Mouse (Mus musculus) right cerebral cortex, postnatal 4 days (tissue): ENCODE data around the gene Dao.
A peak's percentile ranks its signal among the peaks of the same experiment; 100 is the strongest.

Experiments used
- DNase-seq: peaks from one replicate; pipeline ENCODE4 v3.0.0-alpha.2; 2022

The Dao gene

DNA sequence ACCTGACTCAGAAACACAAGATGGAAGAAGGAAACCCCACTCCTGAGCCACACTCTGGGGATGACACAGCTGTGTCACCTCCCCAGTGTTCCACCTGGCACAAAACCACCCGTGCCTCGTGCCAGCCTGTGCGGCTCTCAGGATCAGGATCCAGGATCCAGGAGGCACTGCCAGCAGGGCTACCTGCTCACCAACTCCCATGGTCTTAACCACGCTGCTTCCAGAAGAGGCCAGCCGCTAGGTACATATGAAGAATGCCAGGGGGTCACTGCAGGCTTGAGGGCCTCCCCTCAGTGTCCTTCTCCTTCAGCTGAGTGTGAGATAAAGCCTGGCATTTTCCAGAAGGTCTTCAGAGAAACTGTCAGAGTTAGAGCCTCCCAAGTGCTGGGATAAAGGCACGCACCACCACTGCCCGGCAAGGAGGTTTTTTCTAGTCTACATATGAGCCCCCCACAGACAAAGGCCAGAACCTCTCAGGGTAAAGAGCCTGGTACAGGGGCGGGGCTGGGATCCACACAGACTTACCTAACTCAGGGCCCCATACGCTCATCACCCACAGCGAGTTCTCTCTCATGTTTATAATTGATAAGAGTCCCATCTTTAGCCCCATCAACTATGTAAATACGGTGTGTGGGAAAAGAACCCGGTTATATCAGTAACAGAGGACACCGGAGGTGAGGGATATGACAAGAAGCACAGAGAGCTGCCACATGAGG, 19.3 kb upstream of the Dao start:
- no peak for DNase-seq

GRCm38 (mm10) chr5:113985737-113986136, 17.8 kb upstream of the Dao start:
- DNase-seq = no peak

DNA sequence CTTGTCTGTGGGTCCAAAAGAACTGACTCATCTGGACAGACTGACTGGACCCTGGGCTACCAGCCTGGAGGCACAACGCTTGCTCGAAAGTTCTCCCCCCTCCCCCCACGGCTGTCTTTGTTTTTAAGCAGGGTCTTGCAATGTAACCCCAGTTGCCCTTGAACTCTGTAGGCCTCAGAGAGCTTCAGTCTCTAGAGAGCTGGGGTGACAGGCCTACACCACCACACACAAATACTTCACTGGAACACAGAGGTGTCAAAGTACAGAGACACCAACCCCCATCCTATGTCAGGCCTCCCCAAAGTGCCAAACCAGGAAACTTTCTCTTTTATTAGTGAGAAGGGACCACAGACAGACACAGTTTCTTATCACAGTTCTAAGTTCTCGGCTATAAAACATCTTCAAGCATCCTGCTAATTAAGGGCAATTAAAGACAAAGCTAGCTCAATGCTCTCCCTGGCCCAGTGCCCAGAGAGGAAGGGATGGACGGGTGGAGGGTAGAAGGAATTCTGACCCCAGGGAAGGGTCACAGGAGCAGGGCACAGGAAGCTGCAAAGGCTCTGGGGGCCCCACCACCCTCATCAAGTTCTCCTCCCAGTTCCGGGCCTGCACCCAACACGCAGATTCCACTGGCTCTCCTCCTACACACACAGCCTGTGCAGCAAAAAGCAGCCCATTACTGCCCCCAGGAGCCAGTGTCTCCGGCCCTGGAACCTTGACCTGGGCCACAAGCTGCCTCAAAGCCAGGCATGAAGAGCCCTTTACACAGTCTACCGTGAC, 17.1 kb upstream of the Dao start:
- DNase-seq = no peak

DNA sequence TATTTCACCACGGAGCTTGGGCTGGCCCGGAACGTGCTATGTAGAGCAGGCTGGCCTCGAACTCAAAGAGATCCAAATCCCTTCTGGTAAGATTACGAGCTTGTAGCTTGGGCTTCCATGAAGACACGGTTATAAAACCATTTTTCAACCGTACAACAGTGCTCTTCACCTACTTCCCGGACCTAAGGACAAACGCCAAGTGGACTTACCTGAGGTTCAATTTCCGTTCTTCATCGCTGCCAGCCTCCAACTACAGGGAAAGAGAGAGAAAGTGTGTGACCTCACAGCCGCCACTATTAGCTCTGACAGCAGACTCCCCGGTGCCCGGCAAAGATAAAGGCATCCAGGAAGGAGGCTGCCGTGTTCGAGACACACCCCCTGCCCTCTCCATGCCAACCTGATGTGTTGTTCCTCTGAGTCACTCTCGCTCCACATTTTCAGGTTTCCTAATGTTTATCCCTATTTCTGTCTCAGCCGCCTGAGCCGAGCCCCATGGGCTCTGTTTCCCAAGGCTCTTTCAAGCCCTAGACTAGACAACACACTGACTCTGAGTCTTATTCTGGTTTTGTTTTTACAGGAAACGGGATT, 14.0 kb upstream of the Dao start:
- DNase-seq = no peak

DNA sequence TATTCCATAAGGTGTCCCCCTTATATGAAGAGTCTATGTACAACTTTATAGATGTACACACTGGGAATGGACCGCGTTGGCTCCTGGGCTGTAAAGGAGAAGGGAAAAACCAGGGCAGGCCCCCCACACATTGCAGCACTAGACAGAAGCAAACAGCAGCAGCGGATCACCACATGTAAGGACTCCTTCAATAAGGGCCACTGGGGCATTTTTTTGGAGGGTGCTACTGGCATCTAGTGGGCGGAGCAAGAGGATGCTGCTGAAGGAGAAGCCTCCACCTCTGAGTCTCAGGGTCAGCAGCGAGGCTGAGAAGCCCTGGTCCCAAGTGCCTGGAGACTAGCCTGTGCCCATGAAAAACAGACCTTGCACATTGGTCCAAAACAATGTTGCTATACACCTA, 12.9 kb upstream of the Dao start:
- no peak for DNase-seq

DNA sequence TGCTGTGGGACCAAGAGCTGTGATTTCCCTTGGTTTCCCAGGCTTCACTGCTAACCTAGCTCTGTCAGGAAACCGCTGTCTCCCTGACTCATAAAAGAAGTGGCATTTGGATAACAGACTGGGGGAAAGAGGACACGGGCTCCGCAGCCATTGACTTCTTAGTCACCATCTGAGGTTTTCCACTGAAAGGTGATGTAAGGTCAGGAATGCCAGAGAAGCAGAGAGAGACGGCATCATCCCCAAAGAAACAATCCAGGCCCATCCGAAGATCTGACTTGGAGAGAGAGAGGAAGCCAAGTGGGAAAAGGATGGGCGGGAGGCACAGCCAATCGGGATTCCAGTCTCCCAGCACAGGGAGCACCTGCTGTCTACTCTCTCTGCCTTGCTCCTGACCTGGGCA, 12.4 kb upstream of the Dao start:
- no peak for DNase-seq

GRCm38 (mm10) chr5:113992339-113992831, 11.1 kb upstream of the Dao start:
- DNase-seq = peak; percentile 41

GRCm38 (mm10) chr5:113993031-113993486, 10.4 kb upstream of the Dao start:
- peak; percentile 53 for DNase-seq

DNA sequence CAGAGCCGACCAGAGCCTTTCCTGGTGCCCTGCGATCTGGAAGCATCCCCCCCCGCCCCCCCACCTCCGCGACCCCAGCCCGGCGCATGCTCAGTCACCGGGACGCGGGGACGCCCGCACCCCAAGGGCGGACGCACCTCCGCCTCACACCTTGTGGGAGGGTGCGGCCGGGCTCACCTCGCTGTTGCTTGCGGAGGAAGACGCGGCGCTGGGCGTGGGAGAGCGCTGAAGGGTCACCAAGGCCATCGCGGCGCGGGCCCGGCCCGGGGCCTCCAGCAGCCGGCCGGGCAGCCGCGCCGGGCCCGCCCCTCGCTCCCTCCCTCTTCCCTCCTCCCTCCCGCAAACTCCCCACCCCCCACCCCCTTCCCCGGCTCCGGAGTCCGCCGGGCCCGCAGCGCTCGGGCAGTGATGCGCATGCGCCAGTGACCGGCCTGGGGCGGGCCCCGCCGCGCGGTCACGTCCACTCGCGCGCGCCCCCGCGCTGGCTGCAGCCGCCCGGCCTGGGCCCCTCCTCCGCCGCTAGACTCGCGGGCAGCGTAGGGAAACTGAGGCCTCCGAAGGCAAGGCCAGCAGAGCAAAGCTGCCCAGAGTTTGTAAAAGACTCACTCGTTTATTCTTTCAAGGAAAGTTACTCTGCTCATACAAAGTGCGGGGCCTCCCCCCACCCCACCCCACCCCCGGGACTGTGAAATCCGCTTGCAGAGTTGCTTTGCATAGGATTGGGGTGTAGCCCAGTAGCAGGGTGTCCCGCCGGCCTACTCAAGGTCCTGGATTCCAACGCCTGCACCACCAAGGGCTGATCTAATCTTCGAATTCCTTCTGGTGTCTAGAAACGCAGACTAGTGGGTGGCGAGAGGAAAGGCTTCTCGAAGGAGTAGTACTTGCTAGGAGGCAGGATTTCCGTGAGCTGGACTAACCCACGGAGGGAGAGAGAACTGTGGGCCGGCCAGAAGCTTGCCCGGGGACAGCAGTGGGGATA, 9.7 kb upstream of the Dao start, which contains the start of gene Ssh1:
Gene Ssh1, minus strand, starts transcription at position 408 of the 979 bp plus-strand sequence.
- DNase-seq = peak; percentile 92

DNA sequence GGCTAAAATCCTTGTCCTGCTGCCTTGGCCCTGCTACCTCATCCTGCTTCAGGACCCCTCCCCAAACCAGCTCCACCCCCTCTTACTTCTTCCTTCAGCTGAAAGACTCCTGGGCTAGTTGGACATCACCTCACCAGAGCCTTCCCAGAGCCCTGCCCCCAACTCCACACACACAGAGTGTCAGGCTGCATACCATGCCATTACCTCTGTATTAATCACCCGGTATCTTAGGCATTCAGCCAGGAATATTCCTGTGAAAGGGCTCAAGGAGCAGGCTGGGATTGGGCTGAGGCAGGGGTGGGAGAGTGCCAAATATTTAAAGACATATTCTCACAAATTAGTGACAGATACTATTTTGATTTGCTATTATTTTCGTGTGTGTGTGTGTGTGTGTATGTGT, 7.0 kb upstream of the Dao start:
- DNase-seq = no peak

DNA sequence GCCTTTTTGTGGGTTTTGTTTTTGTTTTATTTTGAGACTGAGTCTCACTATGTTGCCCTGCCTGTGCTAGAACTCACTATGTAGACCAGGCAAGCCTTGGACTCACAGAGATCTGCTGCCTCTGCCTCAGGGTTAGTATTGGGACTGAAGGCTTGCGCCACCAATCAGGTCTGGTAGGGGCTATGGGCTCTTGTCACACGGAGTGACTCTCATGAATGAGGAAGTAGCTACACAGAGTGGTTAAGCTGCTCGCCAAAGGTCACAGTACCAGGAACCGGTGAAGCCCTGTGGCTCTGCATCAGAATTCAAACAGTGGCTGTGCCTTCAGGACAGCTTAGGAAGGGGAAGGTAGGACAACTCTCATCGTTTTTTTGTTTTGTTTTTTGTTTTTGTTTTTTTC, 4.1 kb upstream of the Dao start:
- no peak for DNase-seq

DNA sequence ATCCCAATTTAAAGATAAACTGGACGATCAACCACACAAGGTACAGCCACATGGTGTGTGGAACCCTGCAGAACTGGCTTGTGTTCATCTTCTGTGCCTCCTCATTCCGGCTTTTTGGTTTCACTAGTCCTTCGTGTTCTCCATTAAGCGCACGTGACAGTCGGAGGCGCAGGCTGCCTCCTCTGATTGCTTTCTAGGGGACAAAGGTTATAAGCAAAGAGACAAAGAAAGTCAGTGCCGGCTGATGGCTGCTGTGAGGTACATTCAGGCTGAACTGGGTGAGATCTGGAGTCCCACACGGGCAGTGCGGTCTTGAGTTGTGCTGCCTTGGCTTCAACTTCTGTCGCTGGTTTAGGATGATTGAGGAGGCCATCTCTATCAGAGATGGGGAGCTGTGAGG, 1.1 kb downstream of the Dao start:
- DNase-seq = no peak

GRCm38 (mm10) chr5:114005100-114005499, 1.6 kb downstream of the Dao start:
- no peak for DNase-seq

DNA sequence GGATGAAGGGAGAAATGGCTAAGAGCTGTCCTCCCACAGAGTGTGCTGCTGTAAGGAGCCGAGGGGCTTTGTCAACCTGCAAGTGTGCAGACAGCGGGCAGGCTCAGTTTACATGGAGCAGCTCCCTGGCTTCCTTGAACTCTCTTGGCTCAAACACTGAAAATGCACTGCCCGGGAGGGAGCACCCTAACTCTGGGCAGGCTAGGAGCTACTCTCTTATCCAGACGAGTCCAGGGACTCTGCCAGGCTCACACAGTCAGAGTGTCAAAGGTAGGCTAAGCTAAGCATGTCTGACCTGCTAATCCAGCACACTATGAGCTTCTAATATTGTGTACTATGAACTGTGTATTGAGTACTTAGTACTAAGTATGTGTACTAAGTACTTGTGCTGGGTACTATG, 3.5 kb downstream of the Dao start:
- no peak for DNase-seq

- no peak for DNase-seq
These were observed 4.4 kb downstream of the Dao start for GRCm38 (mm10) chr5:114007753-114008453.

DNA sequence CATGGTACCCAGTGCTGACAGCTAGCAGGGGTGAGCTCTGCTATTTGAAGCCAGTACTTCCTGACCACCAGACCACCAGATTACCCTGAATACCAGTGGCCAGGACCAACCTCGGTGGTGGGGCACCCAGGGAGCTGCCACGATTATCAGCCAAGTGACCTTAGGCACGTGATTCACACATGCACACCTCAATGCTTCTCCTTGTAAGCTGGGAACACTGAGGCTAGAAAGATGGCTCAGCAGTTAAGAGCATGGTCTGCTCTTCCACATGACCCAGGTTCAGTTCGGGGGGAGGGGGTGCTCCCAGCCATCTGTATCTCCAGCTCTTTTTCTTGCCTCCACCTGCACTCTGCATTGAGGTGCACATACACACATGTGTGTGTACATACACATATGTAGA, 5.5 kb downstream of the Dao start:
- DNase-seq = no peak

GRCm38 (mm10) chr5:114015121-114015520, 11.6 kb downstream of the Dao start:
- DNase-seq = no peak

GRCm38 (mm10) chr5:114024390-114024789, 20.9 kb downstream of the Dao start:
- DNase-seq = no peak

DNA sequence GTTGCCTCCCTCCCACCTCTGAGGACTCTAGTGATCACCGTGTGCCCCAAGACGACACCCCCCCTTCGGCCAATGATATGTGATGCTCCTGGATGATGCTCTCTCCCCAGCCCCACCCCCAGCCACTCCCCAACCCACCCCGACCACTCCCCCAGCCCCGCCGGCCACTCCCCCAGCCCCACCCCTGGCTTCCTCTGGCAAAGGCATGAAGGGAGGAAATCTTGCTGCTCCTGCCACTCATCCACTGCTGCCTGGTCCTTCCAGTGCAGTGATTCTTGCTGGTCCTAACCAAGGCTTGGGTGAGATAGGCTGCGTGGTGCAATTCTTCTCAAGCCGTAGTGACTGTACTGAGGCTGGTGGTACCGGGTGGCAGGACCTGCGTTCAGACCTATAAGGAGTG, 21.4 kb downstream of the Dao start:
- no peak for DNase-seq

DNA sequence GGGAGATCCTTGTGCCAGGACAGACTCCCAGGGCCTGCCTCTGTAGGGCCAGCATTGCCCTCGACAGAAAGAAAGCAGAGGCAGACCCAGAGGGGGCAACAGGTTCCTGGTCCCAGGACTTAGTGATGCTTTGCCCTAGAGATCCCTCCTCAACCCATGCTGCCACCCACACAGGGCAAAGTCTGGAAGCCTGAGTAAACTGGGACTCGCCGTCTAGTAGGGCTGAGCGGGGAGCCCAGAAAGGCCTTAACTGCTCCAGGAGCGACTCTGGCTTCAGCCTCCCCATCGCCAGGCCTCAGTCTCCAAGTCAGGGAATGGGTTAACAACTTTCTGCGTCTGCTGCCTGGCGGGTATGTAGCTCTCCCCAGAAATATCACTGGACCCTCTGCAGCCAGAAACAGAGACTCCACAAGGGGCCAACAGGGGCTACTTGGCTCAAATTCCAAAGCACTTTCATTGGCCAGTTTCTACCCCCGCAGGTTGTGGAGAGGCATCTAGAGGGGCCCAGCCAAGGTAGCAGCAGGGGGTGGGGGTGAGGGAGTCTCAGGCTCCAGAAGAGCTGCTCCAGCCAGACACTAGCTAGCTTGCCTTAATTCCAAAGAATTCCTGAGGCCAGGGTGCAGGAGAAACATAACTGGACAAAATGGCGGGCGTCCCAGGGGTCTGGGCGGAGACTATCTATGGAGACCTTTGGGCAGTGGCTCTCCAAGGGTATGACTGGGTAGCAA, 23.9 kb downstream of the Dao start:
- DNase-seq = no peak

DNA sequence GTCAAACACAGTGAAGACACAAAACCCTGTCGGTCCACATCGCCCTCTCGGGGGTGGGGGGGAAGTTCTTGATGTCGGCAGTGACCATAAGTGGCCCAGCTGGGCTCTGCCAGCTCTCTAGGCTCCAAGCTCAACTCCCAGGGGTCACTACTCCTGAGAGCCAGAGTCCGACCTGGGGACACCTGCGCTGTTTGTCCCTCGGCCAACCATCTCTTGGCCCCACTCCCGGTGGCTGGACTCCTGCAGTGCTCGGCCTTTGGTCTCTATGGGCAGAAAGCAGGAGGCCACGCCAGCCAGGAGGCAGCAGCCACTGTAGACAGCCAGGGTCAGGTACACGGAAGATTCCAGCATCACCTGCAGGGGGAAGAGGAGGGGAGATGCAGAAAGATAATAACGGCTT, 24.6 kb downstream of the Dao start:
- DNase-seq = no peak
